Mouse (Mus musculus): Measurements from ENCODE around the gene Ube3b. TPM values are rescaled to one million over a fixed set of nuclear protein-coding genes. Genes with fewer than 3 reads are reported as not detected.

Gene Ube3b
- polyA plus RNA-seq (2014; fragmentation: Illumina TruSeq; extraction: RNeasy Lipid Tissue Mini Kit (QIAGEN cat#74804); ENCODE audit: low read depth, low replicate concordance) = 4.6 TPM

GRCm38 (mm10) chr5:114380209-114381012, at the start of gene Ube3b, which contains the start of gene Kctd10:
Gene Ube3b, plus strand, starts transcription at chr5:114380607.
Gene Kctd10, minus strand, starts transcription at chr5:114380508.

GRCm38 (mm10) chr5:114443566-114444367, 63.4 kb downstream of the Ube3b start, which contains the start of the genes Mmab and Mvk:
Gene Mmab, minus strand, starts transcription at chr5:114444060.
Gene Mvk, plus strand, starts transcription at chr5:114444269.

Other genes starting within 250 kb of the Ube3b start
- gene Acacb, start 234.1 kb upstream of the Ube3b start, polyA plus RNA-seq (2014; fragmentation: Illumina TruSeq; extraction: RNeasy Lipid Tissue Mini Kit (QIAGEN cat#74804); ENCODE audit: low read depth, low replicate concordance) = 0.41 TPM
- not detected for gene Foxn4, start 106.8 kb upstream of the Ube3b start, polyA plus RNA-seq (2014; fragmentation: Illumina TruSeq; extraction: RNeasy Lipid Tissue Mini Kit (QIAGEN cat#74804); ENCODE audit: low read depth, low replicate concordance)
- 0.41 TPM for gene Myo1h, start 91.4 kb upstream of the Ube3b start, polyA plus RNA-seq (2014; fragmentation: Illumina TruSeq; extraction: RNeasy Lipid Tissue Mini Kit (QIAGEN cat#74804); ENCODE audit: low read depth, low replicate concordance)
- gene Kctd10, start 99 bp upstream of the Ube3b start, polyA plus RNA-seq (2014; fragmentation: Illumina TruSeq; extraction: RNeasy Lipid Tissue Mini Kit (QIAGEN cat#74804); ENCODE audit: low read depth, low replicate concordance) = 59.7 TPM
- gene Mmab, start 63.5 kb downstream of the Ube3b start, polyA plus RNA-seq (2014; fragmentation: Illumina TruSeq; extraction: RNeasy Lipid Tissue Mini Kit (QIAGEN cat#74804); ENCODE audit: low read depth, low replicate concordance) = 7.3 TPM
- gene Mvk, start 63.7 kb downstream of the Ube3b start, polyA plus RNA-seq (2014; fragmentation: Illumina TruSeq; extraction: RNeasy Lipid Tissue Mini Kit (QIAGEN cat#74804); ENCODE audit: low read depth, low replicate concordance) = 0.41 TPM
- gene Fam222a, start 187.4 kb downstream of the Ube3b start, polyA plus RNA-seq (2014; fragmentation: Illumina TruSeq; extraction: RNeasy Lipid Tissue Mini Kit (QIAGEN cat#74804); ENCODE audit: low read depth, low replicate concordance) = 0.47 TPM